Mouse (Mus musculus) liver, embryonic 12.5 days (tissue): ENCODE results near the gene Mars. TPM values are rescaled to one million over a fixed set of nuclear protein-coding genes. Genes with fewer than 3 reads are reported as not detected.

Source experiments
- ATAC-seq: fragments of 200-750 bp; cut with Nextera tagmentation; 2 replicates; pipeline ENCODE4 v1.8.0; 2017; ENCODE audit warnings: moderate number of reproducible peaks, mild to moderate bottlenecking, moderate library complexity
- H3K27ac ChIP-seq: fragments of 300-500 bp; sonication (generic); 2 replicates; pipeline ENCODE4 v1.5.1; 2016; ENCODE audit warnings: mild to moderate bottlenecking
- H3K27me3 ChIP-seq: fragments of 300-500 bp; sonication (generic); replicated peaks from 2 replicates; pipeline ENCODE4 v1.6.1; 2016; ENCODE audit warnings: mild to moderate bottlenecking, moderate library complexity
- H3K36me3 ChIP-seq: fragments of 300-500 bp; sonication (generic); 2 replicates; pipeline ENCODE4 v1.6.1; 2016; ENCODE audit warnings: mild to moderate bottlenecking, moderate library complexity
- H3K4me1 ChIP-seq: fragments of 300-500 bp; sonication (generic); 2 replicates; pipeline ENCODE4 v1.6.1; 2016
- H3K4me2 ChIP-seq: fragments of 300-500 bp; sonication (generic); 2 replicates; pipeline ENCODE4 v1.6.1; 2016; ENCODE audit warnings: mild to moderate bottlenecking, moderate library complexity
- H3K4me3 ChIP-seq: fragments of 300-500 bp; sonication (generic); 2 replicates; pipeline ENCODE4 v1.5.1; 2016; ENCODE audit warnings: mild to moderate bottlenecking, moderate library complexity
- H3K9ac ChIP-seq: fragments of 300-500 bp; sonication (generic); 2 replicates; pipeline ENCODE4 v1.6.1; 2016; ENCODE audit warnings: mild to moderate bottlenecking, moderate library complexity
- H3K9me3 ChIP-seq: fragments of 300-500 bp; sonication (generic); replicated peaks from 2 replicates; pipeline ENCODE4 v1.6.1; 2016; ENCODE audit warnings: mild to moderate bottlenecking, moderate library complexity
- WGBS: fragments of 180-500 bp; shearing (Covaris S2); methylation state at CpG from one replicate; pipeline ENCODE4 v1.1.7; 2016; ENCODE audit not compliant: insufficient replicate concordance; 5-methylcytosine and 5-hydroxymethylcytosine counted together
- polyA plus RNA-seq: library from polyadenylated mRNA; unstranded; fragments of >200 nt; fragmentation: Nextera tagmentation; extraction: Ambion mirVana; gene quantifications from 2 replicates; pipeline ENCODE4 v1.2.1, GENCODE M21; 2016

Gene Mars
- polyA plus RNA-seq, 1 experiment from 2014 or later, result 193 TPM

- 84% methylated on average over 16 of the region's 16 CpGs for WGBS
- H3K9me3 ChIP-seq, result no peaks in the 10 kb centered on the region
- ATAC-seq, result no peak
- no peak overlapping the region for H3K4me3 ChIP-seq
- H3K36me3 ChIP-seq, result peaks cover 100% of the 10 kb centered on the region
- H3K9ac ChIP-seq, result no peak overlapping the region
- no peak overlapping the region for H3K4me2 ChIP-seq
- H3K27ac ChIP-seq, result no peak overlapping the region
- no peaks in the 10 kb centered on the region for H3K27me3 ChIP-seq
- H3K4me1 ChIP-seq, result peaks cover 30% of the 10 kb centered on the region
Observed at GRCm38 (mm10) chr10:127297015-127297871, 14.3 kb downstream of the Mars start.

- H3K9me3 ChIP-seq, result no peaks in the 10 kb centered on the region
- H3K4me3 ChIP-seq, result no peak overlapping the region
- peaks cover 40% of the 10 kb centered on the region for H3K4me1 ChIP-seq
- H3K36me3 ChIP-seq, result peaks cover 92% of the 10 kb centered on the region
- H3K4me2 ChIP-seq, result no peak overlapping the region
- H3K27ac ChIP-seq, result 0 out of 2 replicates have a peak overlapping the region, but pooled peaks have one; percentile 37
- no peak for ATAC-seq
- H3K27me3 ChIP-seq, result no peaks in the 10 kb centered on the region
- no peak overlapping the region for H3K9ac ChIP-seq
- 86% methylated on average over 24 of the region's 24 CpGs for WGBS
Observed at GRCm38 (mm10) chr10:127295986-127296794, 15.4 kb downstream of the Mars start.

DNA sequence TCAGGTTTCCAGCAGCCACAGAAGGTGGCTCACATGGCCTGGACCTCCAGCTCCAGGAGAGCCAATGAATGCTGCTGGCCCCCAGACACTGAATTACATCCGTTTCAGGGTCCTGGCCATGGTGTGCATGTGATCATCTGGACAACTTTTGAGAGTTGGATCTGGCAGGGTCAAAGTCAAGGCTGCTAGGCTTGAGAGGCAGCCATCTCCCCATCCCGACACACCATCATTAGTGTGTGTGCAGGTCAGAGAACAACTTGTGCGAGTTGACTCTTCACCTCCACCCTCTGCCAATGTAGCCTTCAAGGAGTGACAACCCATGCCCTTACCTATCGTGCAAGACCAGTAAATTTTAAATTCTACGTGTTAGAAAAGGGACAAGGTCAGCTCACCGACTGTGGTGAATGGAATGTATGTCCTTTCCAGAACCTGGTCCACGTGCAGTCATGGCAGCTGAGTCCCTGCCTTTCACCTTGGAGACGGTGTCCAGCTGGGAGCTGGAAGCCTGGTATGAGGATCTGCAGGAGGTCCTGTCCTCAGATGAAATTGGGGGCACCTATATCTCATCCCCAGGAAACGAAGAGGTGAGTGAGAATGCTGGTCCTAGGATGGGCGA, 16.6 kb downstream of the Mars start:
- WGBS, result 88% methylated on average over 10 of the region's 10 CpGs
- H3K4me2 ChIP-seq, result no peak overlapping the region
- no peaks in the 10 kb centered on the region for H3K9me3 ChIP-seq
- no peak for ATAC-seq
- H3K9ac ChIP-seq, result no peak overlapping the region
- 0 out of 2 replicates have a peak overlapping the region, but pooled peaks have one; percentile 37 for H3K27ac ChIP-seq
- peaks cover 80% of the 10 kb centered on the region for H3K36me3 ChIP-seq
- no peak overlapping the region for H3K4me3 ChIP-seq
- H3K27me3 ChIP-seq, result no peaks in the 10 kb centered on the region
- H3K4me1 ChIP-seq, result peaks cover 40% of the 10 kb centered on the region

- Histone ChIP-seq H3K27me3 (no peaks in the 10 kb centered on the region), H3K9me3 (no peaks in the 10 kb centered on the region), H3K27ac (peak overlapping the region; percentile 98), H3K4me1 (peaks cover 49% of the 10 kb centered on the region), H3K36me3 (peaks cover 67% of the 10 kb centered on the region), H3K4me3 (peak overlapping the region; percentile 80; the same call in 1 of the 2 replicates), H3K4me2 (peak overlapping the region; percentile 95), H3K9ac (peak overlapping the region; percentile 87)
- 79% methylated on average over 3 of the region's 3 CpGs for WGBS
- ATAC-seq, result no peak
Observed at GRCm38 (mm10) chr10:127293590-127294113, 17.9 kb downstream of the Mars start.

DNA sequence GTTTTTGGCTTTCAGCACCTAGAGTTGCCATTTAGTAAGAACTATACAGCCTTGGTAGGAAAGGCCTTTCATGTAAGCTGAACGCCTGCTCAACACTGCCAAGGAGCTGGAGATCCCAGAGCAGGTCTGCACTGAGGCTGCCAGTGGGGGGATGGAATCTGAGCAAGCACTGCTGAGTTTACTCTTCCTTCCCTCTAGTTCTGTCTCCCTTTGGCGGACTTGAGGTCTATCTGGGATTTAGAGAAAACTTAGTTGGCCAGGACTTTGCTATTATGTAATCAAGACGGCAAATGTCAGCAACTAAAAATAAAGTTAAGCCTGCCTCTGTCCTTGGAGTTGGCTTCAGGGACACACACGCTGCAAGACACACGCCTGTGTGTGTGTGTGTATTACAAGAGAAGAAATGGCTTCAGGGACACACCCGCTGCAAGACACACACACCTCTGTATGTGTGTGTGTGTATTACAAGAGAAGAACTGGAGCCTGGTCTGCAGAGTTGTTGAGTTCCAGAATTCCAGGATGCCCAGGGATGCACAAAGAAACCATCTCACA, 18.5 kb downstream of the Mars start:
- WGBS, result 77% methylated on average over 6 of the region's 6 CpGs
- no peak for ATAC-seq
- Histone ChIP-seq H3K9ac (peak overlapping the region; percentile 87), H3K27ac (peak overlapping the region; percentile 98), H3K36me3 (peaks cover 61% of the 10 kb centered on the region), H3K4me3 (peak overlapping the region; percentile 80), H3K4me2 (peak overlapping the region; percentile 95), H3K27me3 (no peaks in the 10 kb centered on the region), H3K4me1 (peaks cover 50% of the 10 kb centered on the region), H3K9me3 (no peaks in the 10 kb centered on the region)

GRCm38 (mm10) chr10:127291881-127292638, 19.5 kb downstream of the Mars start:
- WGBS, result 2% methylated on average over 5 of the region's 5 CpGs
- peaks cover 60% of the 10 kb centered on the region for H3K4me1 ChIP-seq
- no peaks in the 10 kb centered on the region for H3K9me3 ChIP-seq
- peak overlapping the region; percentile 98 for H3K27ac ChIP-seq
- ATAC-seq, result peak; percentile 66
- peak overlapping the region; percentile 87 for H3K9ac ChIP-seq
- peak overlapping the region; percentile 95 for H3K4me2 ChIP-seq
- peak overlapping the region; percentile 80 for H3K4me3 ChIP-seq
- no peaks in the 10 kb centered on the region for H3K27me3 ChIP-seq
- peaks cover 57% of the 10 kb centered on the region for H3K36me3 ChIP-seq

DNA sequence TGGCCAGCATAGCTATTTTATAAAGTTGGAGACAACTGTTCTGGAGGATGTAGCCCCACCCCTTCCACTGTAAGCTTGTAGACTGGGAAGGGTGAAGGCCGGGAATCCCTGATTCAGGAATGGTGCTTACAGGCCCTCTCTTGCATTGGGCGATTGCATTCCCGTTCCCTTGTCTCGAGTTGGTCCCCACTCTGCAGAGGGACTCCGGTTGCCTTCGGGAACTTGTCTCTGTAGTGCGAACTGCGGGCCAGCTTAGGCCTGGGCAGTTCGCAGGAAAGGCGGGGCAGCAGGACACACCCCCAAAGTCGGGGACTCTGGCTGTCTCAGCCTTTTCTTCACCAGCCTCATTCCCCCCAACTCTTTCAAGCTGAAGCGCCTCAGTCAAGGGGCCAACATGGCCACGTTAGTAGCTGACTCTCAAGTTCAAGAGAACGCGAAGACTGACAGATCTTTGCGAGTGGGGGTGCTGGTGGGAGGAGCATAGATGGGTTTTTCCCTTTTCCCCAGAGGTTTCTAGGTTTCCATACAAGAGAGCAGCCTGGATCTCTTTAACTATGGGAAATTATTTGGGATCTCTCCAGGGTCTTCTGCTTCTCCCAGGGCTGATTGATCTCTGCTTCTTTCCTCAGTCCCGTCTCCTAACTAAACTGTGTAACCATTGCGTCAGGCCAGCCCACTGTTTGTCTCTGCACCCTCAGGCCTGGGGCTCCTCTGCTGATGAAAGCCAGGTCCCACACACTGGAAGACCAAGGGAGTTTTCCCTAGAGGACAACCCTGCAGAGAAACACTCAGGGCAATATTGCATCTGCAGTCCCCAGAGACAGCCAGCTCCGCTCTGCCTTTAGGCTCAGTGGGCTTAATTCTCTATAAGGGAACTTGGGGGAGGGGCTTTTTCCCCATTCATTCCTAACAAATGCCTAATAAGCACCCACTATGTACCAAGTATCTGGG, 20.4 kb downstream of the Mars start:
- no peaks in the 10 kb centered on the region for H3K27me3 ChIP-seq
- peak overlapping the region; percentile 98 for H3K27ac ChIP-seq
- peaks cover 64% of the 10 kb centered on the region for H3K4me1 ChIP-seq
- peak overlapping the region; percentile 80 for H3K4me3 ChIP-seq
- peak overlapping the region; percentile 95 for H3K4me2 ChIP-seq
- WGBS, result 2% methylated on average over 19 of the region's 19 CpGs
- peak; percentile 38 for ATAC-seq
- peaks cover 57% of the 10 kb centered on the region for H3K36me3 ChIP-seq
- H3K9me3 ChIP-seq, result no peaks in the 10 kb centered on the region
- H3K9ac ChIP-seq, result peak overlapping the region; percentile 87

DNA sequence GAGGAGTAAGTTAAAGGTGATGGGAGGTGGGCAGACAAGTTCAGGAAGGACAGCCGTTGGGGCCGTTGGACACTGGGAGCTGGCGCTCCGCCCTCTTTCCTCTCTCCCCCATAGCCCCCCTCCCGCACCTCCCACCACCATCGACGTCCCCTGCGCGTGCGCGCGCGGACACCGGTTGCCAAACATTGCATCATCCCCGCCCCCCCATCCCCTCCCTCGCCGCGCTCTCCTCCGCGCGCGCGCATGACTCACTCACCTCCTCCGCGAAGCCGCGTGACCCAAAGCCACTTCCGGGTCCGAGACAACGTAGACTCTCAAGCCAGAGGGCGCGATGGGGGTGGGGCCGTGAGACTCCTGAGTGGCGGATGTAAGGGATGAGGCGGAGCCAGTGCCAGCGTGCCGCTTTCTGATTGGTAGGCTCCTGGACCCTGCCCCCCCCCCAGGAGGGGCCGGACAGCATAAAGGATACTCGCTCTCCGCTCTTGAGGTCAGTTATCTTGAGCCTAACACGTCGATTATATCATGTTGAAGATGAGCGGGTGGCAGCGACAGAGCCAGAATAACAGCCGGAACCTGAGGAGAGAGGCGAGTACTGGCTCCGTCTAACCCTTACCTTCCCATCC, 21.2 kb downstream of the Mars start:
- H3K4me3 ChIP-seq, result peak overlapping the region; percentile 80
- under 1% methylated on average over 43 of the region's 47 CpGs for WGBS
- peak; percentile 82 for ATAC-seq
- H3K36me3 ChIP-seq, result peaks cover 57% of the 10 kb centered on the region
- H3K27ac ChIP-seq, result peak overlapping the region; percentile 98
- peaks cover 71% of the 10 kb centered on the region for H3K4me1 ChIP-seq
- no peaks in the 10 kb centered on the region for H3K9me3 ChIP-seq
- peak overlapping the region; percentile 95 for H3K4me2 ChIP-seq
- H3K27me3 ChIP-seq, result no peaks in the 10 kb centered on the region
- H3K9ac ChIP-seq, result peak overlapping the region; percentile 87

- Histone ChIP-seq H3K4me1 (peaks cover 76% of the 10 kb centered on the region), H3K4me3 (peak overlapping the region; percentile 80), H3K27me3 (no peaks in the 10 kb centered on the region), H3K9ac (peak overlapping the region; percentile 87), H3K9me3 (no peaks in the 10 kb centered on the region), H3K27ac (peak overlapping the region; percentile 98), H3K36me3 (peaks cover 57% of the 10 kb centered on the region), H3K4me2 (peak overlapping the region; percentile 95)
- peak; percentile 36 for ATAC-seq
- under 1% methylated on average over 15 of the region's 15 CpGs for WGBS
Observed at GRCm38 (mm10) chr10:127289573-127290191, 21.9 kb downstream of the Mars start.
